Mouse (Mus musculus): ENCODE results near the gene Pex12. TPM values are rescaled to one million over a fixed set of nuclear protein-coding genes. Genes with fewer than 3 reads are reported as not detected.

Pex12 gene
- total and polyA plus RNA-seq, 3 experiments: 8.2 to 11.8 TPM; not detected in 1

DNA sequence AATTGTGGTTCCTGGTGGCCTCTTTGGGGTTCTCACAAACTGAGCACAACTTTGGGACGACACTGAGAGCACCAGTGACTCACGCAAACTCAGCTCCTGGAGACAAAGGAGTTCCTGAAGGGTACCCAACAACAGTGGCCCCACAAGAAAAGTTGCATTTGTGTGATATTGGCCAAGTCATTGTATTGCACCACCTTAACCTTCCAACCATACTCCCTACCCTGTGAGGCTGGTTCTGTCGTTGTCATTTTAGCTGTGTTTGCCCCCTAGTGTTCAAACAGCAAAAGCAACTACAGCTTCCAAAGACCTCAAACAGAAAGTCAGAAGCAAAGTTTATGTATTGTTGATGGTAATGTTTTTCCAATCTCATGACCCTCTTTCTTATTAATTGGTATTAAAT is 39.2 kb downstream of the Pex12 start (continued):
- no peak for TF ChIP-seq NRF1 (IDR thresholded peaks at IDR 0.05; ENCODE audit: insufficient read depth, low read depth, low read length, poor library complexity, severe bottlenecking)
- no peak; the same call in 1 of the 2 replicates for TF ChIP-seq ZC3H11A (IDR thresholded peaks at IDR 0.05; ENCODE audit: low read depth, low read length)
- no peak for TF ChIP-seq ZNF384 (IDR thresholded peaks at IDR 0.05; ENCODE audit: low read depth, low read length)
- TF ChIP-seq SIN3A (IDR thresholded peaks at IDR 0.05; ENCODE audit: low read length): peak; percentile 47; the same call in 1 of the 2 replicates
- no peak for TF ChIP-seq POLR2AphosphoS5 (IDR thresholded peaks at IDR 0.05; ENCODE audit: borderline replicate concordance, low read depth, low read length)

GRCm38 (mm10) chr11:83262673-83263072 is 39.7 kb downstream of the Pex12 start:
- Histone ChIP-seq H3K27me3 (ENCODE audit: control insufficient read depth in 1 of 2, insufficient read depth in 2 of 2, low read length in 2 of 2) (no peaks in the 10 kb centered on the region), H3K27ac (ENCODE audit: control insufficient read depth, low read depth, low read length) (peak overlapping the region; percentile 76), H3K4me1 (ENCODE audit: control insufficient read depth in 1 of 2, insufficient read depth in 2 of 2, low read length in 2 of 2) (peaks cover 16 to 17% of the 10 kb centered on the region in 2 experiments), H3K9me3 (replicated peaks; ENCODE audit: insufficient read depth, low read length) (no peaks in the 10 kb centered on the region), H3K9ac (ENCODE audit: control insufficient read depth, low read depth, low read length, poor library complexity, severe bottlenecking) (peak overlapping the region; percentile 44), H3K4me3 (ENCODE audit: control insufficient read depth in 1 of 2, insufficient read depth in 1 of 2, low read depth in 2 of 2, low read length in 2 of 2) (peak overlapping the region in 1 of 2 experiments; percentile 29; a peak in 2 of 4 replicates), H3K36me3 (ENCODE audit: control insufficient read depth in 1 of 2, insufficient read depth in 2 of 2, low read length in 2 of 2) (peaks cover 7 to 20% of the 10 kb centered on the region in 2 experiments), H3K79me2 (ENCODE audit: control insufficient read depth, insufficient read depth, low read length, poor library complexity) (no peaks in the 10 kb centered on the region)
- DNase-seq (ENCODE audit: low read depth, low spot score): peak; percentile 92
- no peak for TF ChIP-seq MEF2A (IDR thresholded peaks at IDR 0.05; ENCODE audit: extremely low read depth, insufficient replicate concordance, low read depth, low read length, poor library complexity, severe bottlenecking)
- peak; percentile 98 for TF ChIP-seq GATA1 (IDR thresholded peaks at IDR 0.05; ENCODE audit: low read depth, low read length)
- no peak for TF ChIP-seq MAX (IDR thresholded peaks at IDR 0.05; ENCODE audit: low read length)
- TF ChIP-seq ZMIZ1 (IDR thresholded peaks at IDR 0.05; ENCODE audit: low read depth, low read length): no peak
- TF ChIP-seq TAL1 (IDR thresholded peaks at IDR 0.05; ENCODE audit: low read length): peak; percentile 97
- TF ChIP-seq USF2 (IDR thresholded peaks at IDR 0.05; ENCODE audit: borderline replicate concordance in 1 of 2, insufficient read depth in 1 of 2, low read depth in 1 of 2, low read length in 2 of 2): no peak
- TF ChIP-seq EP300 (IDR thresholded peaks at IDR 0.05; ENCODE audit: low read depth in 1 of 2, low read length in 2 of 2): peak; percentile 95 to 96
- peak; percentile 65; the same call in 1 of the 2 replicates for TF ChIP-seq MYC (IDR thresholded peaks at IDR 0.05; ENCODE audit: low read depth, low read length)
- no peak for TF ChIP-seq CHD1 (IDR thresholded peaks at IDR 0.05; ENCODE audit: low read depth, low read length)
- no peak for TF ChIP-seq ZKSCAN1 (IDR thresholded peaks at IDR 0.05; ENCODE audit: low read depth, low read length)
- peak; percentile 83 for TF ChIP-seq MYB (IDR thresholded peaks at IDR 0.05; ENCODE audit: low read depth, low read length)
- peak; percentile 53; the same call in 1 of the 2 replicates for TF ChIP-seq HCFC1 (IDR thresholded peaks at IDR 0.05; ENCODE audit: low read depth, low read length)
- TF ChIP-seq ETS1 (IDR thresholded peaks at IDR 0.05; ENCODE audit: low read depth, low read length): peak; percentile 97
- TF ChIP-seq TCF12 (IDR thresholded peaks at IDR 0.05; ENCODE audit: low read depth, low read length): peak; percentile 97
- peak; percentile 29; the same call in 1 of the 2 replicates for TF ChIP-seq ELF1 (IDR thresholded peaks at IDR 0.05; ENCODE audit: low read depth, low read length)
- no peak for TF ChIP-seq RAD21 (IDR thresholded peaks at IDR 0.05; ENCODE audit: low read depth, low read length)
- no peak for TF ChIP-seq UBTF (IDR thresholded peaks at IDR 0.05; ENCODE audit: borderline replicate concordance, insufficient read depth, low read depth, low read length)
- TF ChIP-seq E2F4 (IDR thresholded peaks at IDR 0.05; ENCODE audit: borderline replicate concordance, low read depth, low read length): no peak
- no peak for TF ChIP-seq USF1 (IDR thresholded peaks at IDR 0.05; ENCODE audit: low read depth, low read length)
- peak; percentile 49 for TF ChIP-seq JUND (IDR thresholded peaks at IDR 0.05; ENCODE audit: low read depth, low read length)
- TF ChIP-seq NRF1 (IDR thresholded peaks at IDR 0.05; ENCODE audit: insufficient read depth, low read depth, low read length, poor library complexity, severe bottlenecking): no peak
- no peak for TF ChIP-seq NELFE (IDR thresholded peaks at IDR 0.05; ENCODE audit: low read depth, low read length)
- no peak for TF ChIP-seq POLR2A (IDR thresholded peaks at IDR 0.05; ENCODE audit: control insufficient read depth in 1 of 2, insufficient read depth in 1 of 2, low read depth in 1 of 2, low read length in 2 of 2, poor library complexity in 1 of 2)
- no peak for TF ChIP-seq TBP (IDR thresholded peaks at IDR 0.05; ENCODE audit: low read depth, low read length)
- peak; percentile 63; the same call in 1 of the 2 replicates for TF ChIP-seq POLR2AphosphoS2 (IDR thresholded peaks at IDR 0.05; ENCODE audit: low read length)
- no peak for TF ChIP-seq POLR2AphosphoS5 (IDR thresholded peaks at IDR 0.05; ENCODE audit: borderline replicate concordance, low read depth, low read length)
- TF ChIP-seq KAT2A (conservative IDR thresholded peaks at IDR 0.05; ENCODE audit: low read depth, low read length): peak; percentile 31; the same call in 1 of the 2 replicates
- TF ChIP-seq GABPA (IDR thresholded peaks at IDR 0.05; ENCODE audit: low read depth, low read length): no peak
- no peak; the same call in none of the 2 replicates for TF ChIP-seq SIN3A (IDR thresholded peaks at IDR 0.05; ENCODE audit: low read length)
- peak; percentile 90 for TF ChIP-seq ZNF384 (IDR thresholded peaks at IDR 0.05; ENCODE audit: low read depth, low read length)
- peak; percentile 56; the same call in 1 of the 2 replicates for TF ChIP-seq ZC3H11A (IDR thresholded peaks at IDR 0.05; ENCODE audit: low read depth, low read length)
- peak; percentile 98 for TF ChIP-seq RCOR1 (IDR thresholded peaks at IDR 0.05; ENCODE audit: low read depth, low read length)
- no peak for TF ChIP-seq CHD2 (IDR thresholded peaks at IDR 0.05; ENCODE audit: low read length)
- no peak for TF ChIP-seq SMC3 (IDR thresholded peaks at IDR 0.05; ENCODE audit: low read depth, low read length)
